Mouse (Mus musculus) heart, embryonic 15.5 days (tissue): ENCODE measurements around the gene Spocd1. TPM values are rescaled to one million over a fixed set of nuclear protein-coding genes. Genes with fewer than 3 reads are reported as not detected.

ENCODE experiments used
- ATAC-seq: fragments of 200-750 bp; cut with Nextera tagmentation; replicated peaks from 2 replicates; pipeline ENCODE4 v1.8.0; 2017; ENCODE audit warnings: low read depth, moderate TSS enrichment; ENCODE audit not compliant: insufficient number of reproducible peaks, insufficient read depth, low FRiP score
- H3K27ac ChIP-seq: fragments of 300-500 bp; sonication (generic); 2 replicates; pipeline ENCODE4 v1.5.1; 2015; ENCODE audit warnings: mild to moderate bottlenecking, inconsistent platforms
- H3K27me3 ChIP-seq: fragments of 300-500 bp; sonication (generic); 2 replicates; pipeline ENCODE4 v1.6.1; 2015; ENCODE audit warnings: inconsistent platforms
- H3K36me3 ChIP-seq: fragments of 300-500 bp; sonication (generic); 2 replicates; pipeline ENCODE4 v1.6.1; 2015; ENCODE audit warnings: mild to moderate bottlenecking, inconsistent platforms
- H3K4me1 ChIP-seq: fragments of 300-500 bp; sonication (generic); replicated peaks from 2 replicates; pipeline ENCODE4 v1.6.1; 2015; ENCODE audit warnings: inconsistent platforms
- H3K4me2 ChIP-seq: fragments of 300-500 bp; sonication (generic); 2 replicates; pipeline ENCODE4 v1.6.1; 2015; ENCODE audit warnings: inconsistent platforms, mild to moderate bottlenecking, moderate library complexity
- H3K4me3 ChIP-seq: fragments of 300-500 bp; sonication (generic); 2 replicates; pipeline ENCODE4 v1.5.1; 2015; ENCODE audit warnings: mild to moderate bottlenecking, inconsistent platforms
- H3K9ac ChIP-seq: fragments of 300-500 bp; sonication (generic); 2 replicates; pipeline ENCODE4 v1.6.1; 2015; ENCODE audit warnings: mild to moderate bottlenecking, inconsistent platforms
- H3K9me3 ChIP-seq: fragments of 300-500 bp; sonication (generic); replicated peaks from 2 replicates; pipeline ENCODE4 v1.6.1; 2016; ENCODE audit warnings: inconsistent platforms
- WGBS: fragments of 180-500 bp; shearing (Covaris S2); methylation state at CpG from one replicate; pipeline ENCODE4 v1.1.7; 2015; ENCODE audit warnings: mixed read lengths; 5-methylcytosine and 5-hydroxymethylcytosine counted together
- polyA plus RNA-seq: library from polyadenylated mRNA; unstranded; fragments of >200 nt; fragmentation: Nextera tagmentation; extraction: Ambion mirVana; gene quantifications from 2 replicates; pipeline ENCODE4 v1.2.1, GENCODE M21; 2015

The Spocd1 gene
- polyA plus RNA-seq, 1 experiment from 2014 or later, result 0.31 TPM

DNA sequence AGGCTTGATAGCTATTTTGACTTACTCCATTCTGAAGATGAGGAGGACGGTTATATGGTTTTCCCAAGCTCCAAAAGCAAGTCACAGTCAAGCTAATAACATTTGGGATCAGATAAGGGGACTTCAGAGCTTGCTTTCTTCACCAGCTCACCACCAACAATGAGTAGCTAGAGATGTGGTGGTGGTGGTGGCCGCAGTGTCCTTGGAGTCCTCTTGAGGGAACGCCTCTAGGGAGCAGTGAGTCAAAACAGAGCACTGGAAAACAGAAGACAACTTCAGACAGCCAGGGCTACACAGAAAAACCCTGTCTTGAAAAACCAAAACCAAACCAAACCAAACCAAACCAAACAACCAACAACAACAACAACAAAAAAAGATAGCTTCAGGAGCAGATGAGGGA is 10.1 kb upstream of the Spocd1 start:
- ATAC-seq, result no peak
- H3K4me3 ChIP-seq, result no peak overlapping the region
- H3K9ac ChIP-seq, result no peak overlapping the region
- no peaks in the 10 kb centered on the region for H3K9me3 ChIP-seq
- no peak overlapping the region for H3K4me2 ChIP-seq
- H3K36me3 ChIP-seq, result no peaks in the 10 kb centered on the region
- H3K27me3 ChIP-seq, result no peaks in the 10 kb centered on the region
- H3K27ac ChIP-seq, result no peak overlapping the region
- H3K4me1 ChIP-seq, result peaks cover 42% of the 10 kb centered on the region
- WGBS, result 72% methylated on average over 3 of the region's 3 CpGs

DNA sequence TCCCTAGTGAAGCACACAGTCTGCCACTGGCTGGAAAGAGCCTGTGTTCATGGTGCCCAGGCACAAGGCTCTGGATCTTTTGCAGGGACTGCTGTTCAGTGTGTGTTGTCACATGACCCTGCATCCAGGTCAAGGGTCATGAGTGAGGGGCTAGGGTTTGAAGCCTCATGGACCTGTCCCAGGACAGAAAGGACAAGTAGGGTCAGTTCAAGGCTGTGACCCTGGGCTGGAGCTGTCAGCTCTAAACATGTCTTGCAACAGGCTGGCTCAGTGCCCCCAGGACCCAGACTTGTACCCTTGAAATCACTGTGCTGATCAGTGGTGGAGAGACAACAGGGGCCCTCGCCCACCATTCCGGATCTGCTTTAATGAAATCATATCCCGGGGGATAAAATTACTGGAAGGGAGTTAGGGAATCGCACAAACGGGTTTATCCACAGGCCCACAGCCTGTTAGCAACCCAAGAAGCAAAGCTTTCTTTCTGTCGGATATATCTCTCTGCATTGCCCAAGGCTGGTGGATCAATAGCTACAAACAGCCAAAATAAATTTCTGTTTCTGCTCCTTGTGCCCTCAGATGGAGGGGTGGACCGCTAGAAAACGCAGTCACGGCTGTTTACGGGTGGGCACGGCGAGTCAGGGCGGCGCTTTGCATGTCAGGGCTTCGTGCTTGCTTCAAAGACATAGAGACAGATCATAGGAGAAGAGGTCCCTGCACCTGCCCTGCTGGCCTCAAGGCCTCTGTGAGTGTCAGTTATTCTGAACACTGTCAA is 8.3 kb upstream of the Spocd1 start:
- 83% methylated on average over 15 of the region's 15 CpGs for WGBS
- no peak for ATAC-seq
- Histone ChIP-seq H3K4me2 (no peak overlapping the region), H3K9me3 (no peaks in the 10 kb centered on the region), H3K27me3 (no peaks in the 10 kb centered on the region), H3K4me3 (no peak overlapping the region), H3K36me3 (no peaks in the 10 kb centered on the region), H3K9ac (0 out of 2 replicates have a peak overlapping the region, but pooled peaks have one; percentile 10), H3K4me1 (peaks cover 48% of the 10 kb centered on the region), H3K27ac (peak overlapping the region; percentile 84)

DNA sequence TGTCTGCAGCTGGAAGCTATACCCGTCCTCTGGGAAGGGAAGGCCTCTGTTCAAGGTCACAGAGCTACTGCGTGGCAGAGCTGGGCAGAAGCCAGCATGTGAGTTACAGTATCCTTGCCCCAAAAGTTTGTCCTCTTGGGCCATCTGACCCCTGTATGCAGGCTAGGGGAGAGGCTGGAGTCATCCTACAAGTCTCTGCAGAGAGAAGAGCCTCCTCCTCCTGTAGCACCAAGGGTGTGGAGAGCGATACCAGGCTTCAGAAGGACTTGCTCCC is 7.8 kb upstream of the Spocd1 start:
- H3K27me3 ChIP-seq, result no peaks in the 10 kb centered on the region
- no peaks in the 10 kb centered on the region for H3K36me3 ChIP-seq
- H3K4me3 ChIP-seq, result no peak overlapping the region
- peak overlapping the region; percentile 84 for H3K27ac ChIP-seq
- H3K4me1 ChIP-seq, result peaks cover 51% of the 10 kb centered on the region
- 30% methylated on average over 3 of the region's 3 CpGs for WGBS
- no peaks in the 10 kb centered on the region for H3K9me3 ChIP-seq
- no peak for ATAC-seq
- H3K9ac ChIP-seq, result 0 out of 2 replicates have a peak overlapping the region, but pooled peaks have one; percentile 10
- no peak overlapping the region for H3K4me2 ChIP-seq

DNA sequence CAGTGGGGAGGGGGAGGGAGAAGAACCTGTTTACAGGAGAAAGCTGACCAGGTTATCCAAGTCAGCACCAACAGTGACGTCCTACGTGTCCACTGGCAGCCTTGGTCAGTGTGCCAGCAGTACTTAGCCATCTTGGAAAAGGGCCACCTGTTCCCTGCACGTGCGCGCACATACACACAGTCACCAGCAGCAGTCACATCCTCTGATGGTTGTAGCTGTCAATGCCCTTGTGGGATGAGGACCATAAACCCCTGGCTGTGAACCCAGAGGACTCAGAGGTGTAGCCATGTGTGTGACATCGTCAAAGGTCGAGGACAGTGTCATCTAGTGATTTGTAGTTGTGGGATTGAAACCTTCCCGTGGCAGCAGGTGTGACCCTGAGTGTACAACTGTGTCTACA is 4.9 kb upstream of the Spocd1 start:
- Histone ChIP-seq H3K4me3 (no peak overlapping the region), H3K4me1 (peaks cover 56% of the 10 kb centered on the region), H3K36me3 (no peaks in the 10 kb centered on the region), H3K27me3 (no peaks in the 10 kb centered on the region), H3K4me2 (no peak overlapping the region), H3K9me3 (no peaks in the 10 kb centered on the region), H3K27ac (peak overlapping the region; percentile 59), H3K9ac (no peak overlapping the region)
- ATAC-seq, result no peak
- WGBS, result 68% methylated on average over 8 of the region's 8 CpGs

DNA sequence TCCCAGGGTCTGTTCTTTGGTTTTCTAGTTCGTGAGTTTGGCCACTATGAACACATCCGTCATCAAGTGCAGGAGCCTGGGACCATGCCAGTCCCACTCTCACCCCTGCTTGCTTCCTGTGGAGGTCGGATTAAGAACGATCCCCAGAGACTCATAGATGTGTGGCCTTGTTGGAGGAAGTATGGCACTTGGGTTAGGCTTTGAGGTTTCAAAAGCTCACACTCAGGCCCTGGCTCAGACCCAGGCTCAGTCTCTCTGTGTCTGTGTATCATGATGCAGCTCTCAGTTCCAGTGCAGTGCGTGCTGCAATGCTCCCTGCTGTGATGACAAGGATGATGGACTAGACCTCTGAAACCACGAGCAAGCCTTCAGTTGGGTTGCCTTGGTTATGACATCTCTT is 4.4 kb upstream of the Spocd1 start:
- Histone ChIP-seq H3K36me3 (no peaks in the 10 kb centered on the region), H3K9me3 (no peaks in the 10 kb centered on the region), H3K4me3 (no peak overlapping the region), H3K4me1 (peaks cover 58% of the 10 kb centered on the region), H3K9ac (no peak overlapping the region), H3K27ac (peak overlapping the region; percentile 59), H3K4me2 (no peak overlapping the region), H3K27me3 (no peaks in the 10 kb centered on the region)
- WGBS, result 35% methylated on average over 6 of the region's 6 CpGs
- no peak for ATAC-seq

DNA sequence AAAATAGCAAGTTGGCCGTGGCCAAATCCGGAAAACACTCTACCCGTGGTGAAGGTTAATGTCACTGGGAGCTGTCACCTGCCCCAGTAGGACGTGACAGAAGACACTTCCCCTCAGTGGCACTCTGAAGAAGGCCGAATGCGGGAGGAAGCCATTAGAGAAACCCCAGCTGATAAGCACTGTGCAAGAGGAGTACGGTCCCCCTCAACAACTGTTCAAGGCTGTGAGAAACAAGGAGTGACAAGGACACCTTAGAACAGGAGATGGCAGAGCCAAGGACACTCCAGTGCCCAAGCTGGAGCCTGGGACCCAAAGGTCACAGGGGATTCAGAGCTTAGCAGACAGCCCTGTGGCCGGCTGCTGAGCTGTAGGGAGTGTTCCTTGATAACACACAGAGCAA is 2.5 kb upstream of the Spocd1 start:
- Histone ChIP-seq H3K27me3 (no peaks in the 10 kb centered on the region), H3K36me3 (no peaks in the 10 kb centered on the region), H3K4me3 (no peak overlapping the region), H3K9ac (no peak overlapping the region), H3K4me2 (peak overlapping the region; percentile 28), H3K4me1 (peaks cover 46% of the 10 kb centered on the region), H3K27ac (peak overlapping the region; percentile 98), H3K9me3 (no peaks in the 10 kb centered on the region)
- peak; percentile 79 for ATAC-seq
- whole genome bisulfite sequencing, result 8% methylated on average over 8 of the region's 8 CpGs

DNA sequence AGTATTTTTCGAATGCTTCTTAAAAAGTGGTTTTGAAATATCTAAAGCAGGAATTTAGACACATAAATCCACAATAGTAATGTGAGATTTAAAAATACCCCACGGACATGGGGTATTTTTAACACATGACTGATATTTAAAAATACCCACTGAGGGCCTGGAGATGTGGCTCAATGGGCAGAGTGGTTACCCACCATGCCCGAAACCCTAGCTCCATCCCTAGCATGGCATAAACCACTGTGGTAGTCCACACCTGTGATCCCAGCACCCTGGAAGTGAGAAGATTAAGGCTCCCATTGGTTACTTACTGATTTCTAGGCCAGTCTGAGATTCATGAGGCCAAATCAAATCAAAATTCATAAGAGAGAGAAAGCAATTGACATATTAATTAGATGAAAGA is 2.0 kb upstream of the Spocd1 start:
- H3K4me2 ChIP-seq, result no peak overlapping the region
- ATAC-seq, result no peak; the same call in 1 of the 2 replicates
- no peaks in the 10 kb centered on the region for H3K9me3 ChIP-seq
- H3K4me1 ChIP-seq, result peaks cover 41% of the 10 kb centered on the region
- H3K27ac ChIP-seq, result peak overlapping the region; percentile 98
- H3K27me3 ChIP-seq, result no peaks in the 10 kb centered on the region
- no peak overlapping the region for H3K4me3 ChIP-seq
- no peak overlapping the region for H3K9ac ChIP-seq
- H3K36me3 ChIP-seq, result no peaks in the 10 kb centered on the region
- WGBS, result 48% methylated on average over 3 of the region's 3 CpGs

DNA sequence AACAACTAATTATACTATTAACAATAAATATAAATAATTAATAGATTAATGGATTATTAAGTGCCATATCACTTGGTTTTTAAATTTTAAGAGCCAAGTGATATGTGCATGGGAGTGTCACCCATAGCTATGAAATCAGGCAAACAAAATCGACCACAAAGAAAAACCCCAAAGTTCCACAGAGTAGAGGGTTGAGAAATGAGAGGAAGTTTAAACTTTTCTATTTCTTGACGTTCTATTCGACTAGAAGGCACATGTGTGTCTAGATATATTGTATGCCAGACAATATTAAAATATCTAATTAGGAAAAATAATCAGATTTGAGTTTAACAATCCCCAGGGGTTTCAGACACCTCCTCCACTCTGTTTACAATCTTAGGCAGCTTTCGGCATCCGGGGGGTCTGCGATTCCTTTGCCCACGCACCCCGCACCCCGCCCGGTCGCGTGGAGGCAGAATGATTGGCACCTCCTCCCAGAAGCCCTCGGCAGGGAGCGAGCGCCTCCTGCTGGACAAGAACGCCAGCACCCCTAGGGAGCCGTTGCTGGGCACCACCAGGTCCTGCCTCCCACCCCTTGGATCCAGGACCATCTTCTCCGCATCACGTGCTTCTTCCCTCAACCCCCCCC is 811 bp upstream of the Spocd1 start:
- H3K9me3 ChIP-seq, result no peaks in the 10 kb centered on the region
- H3K9ac ChIP-seq, result no peak overlapping the region
- H3K36me3 ChIP-seq, result no peaks in the 10 kb centered on the region
- peak; percentile 48 for ATAC-seq
- H3K4me2 ChIP-seq, result peak overlapping the region; percentile 58
- H3K27me3 ChIP-seq, result no peaks in the 10 kb centered on the region
- 4% methylated on average over 19 of the region's 19 CpGs for WGBS
- H3K27ac ChIP-seq, result peak overlapping the region; percentile 11; the same call in 1 of the 2 replicates
- H3K4me1 ChIP-seq, result peaks cover 38% of the 10 kb centered on the region
- H3K4me3 ChIP-seq, result no peak overlapping the region

DNA sequence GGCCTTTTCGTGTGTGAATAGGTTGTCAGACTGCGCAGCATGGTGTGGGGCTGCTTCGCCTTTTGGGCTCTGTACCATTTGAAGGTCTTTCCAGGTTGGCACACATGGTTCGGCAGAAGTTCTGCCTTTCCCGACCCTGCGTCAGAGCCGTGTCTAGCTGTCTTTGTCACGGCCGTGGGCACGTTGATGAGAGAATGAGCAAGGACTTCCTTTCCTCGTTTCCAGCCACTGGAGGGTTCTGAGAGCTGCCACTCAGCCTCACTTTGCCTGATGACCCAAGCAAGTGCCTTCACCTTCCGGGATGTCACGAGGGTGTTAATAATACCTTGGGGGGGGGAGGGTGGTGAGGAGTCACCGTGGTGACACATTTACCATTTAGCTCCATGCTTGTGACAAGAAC is 4.6 kb downstream of the Spocd1 start:
- no peaks in the 10 kb centered on the region for H3K9me3 ChIP-seq
- 52% methylated on average over 14 of the region's 14 CpGs for WGBS
- peaks cover 11% of the 10 kb centered on the region for H3K4me1 ChIP-seq
- H3K4me2 ChIP-seq, result no peak overlapping the region
- ATAC-seq, result no peak
- no peaks in the 10 kb centered on the region for H3K27me3 ChIP-seq
- H3K36me3 ChIP-seq, result no peaks in the 10 kb centered on the region
- no peak overlapping the region for H3K27ac ChIP-seq
- H3K9ac ChIP-seq, result no peak overlapping the region
- H3K4me3 ChIP-seq, result no peak overlapping the region

DNA sequence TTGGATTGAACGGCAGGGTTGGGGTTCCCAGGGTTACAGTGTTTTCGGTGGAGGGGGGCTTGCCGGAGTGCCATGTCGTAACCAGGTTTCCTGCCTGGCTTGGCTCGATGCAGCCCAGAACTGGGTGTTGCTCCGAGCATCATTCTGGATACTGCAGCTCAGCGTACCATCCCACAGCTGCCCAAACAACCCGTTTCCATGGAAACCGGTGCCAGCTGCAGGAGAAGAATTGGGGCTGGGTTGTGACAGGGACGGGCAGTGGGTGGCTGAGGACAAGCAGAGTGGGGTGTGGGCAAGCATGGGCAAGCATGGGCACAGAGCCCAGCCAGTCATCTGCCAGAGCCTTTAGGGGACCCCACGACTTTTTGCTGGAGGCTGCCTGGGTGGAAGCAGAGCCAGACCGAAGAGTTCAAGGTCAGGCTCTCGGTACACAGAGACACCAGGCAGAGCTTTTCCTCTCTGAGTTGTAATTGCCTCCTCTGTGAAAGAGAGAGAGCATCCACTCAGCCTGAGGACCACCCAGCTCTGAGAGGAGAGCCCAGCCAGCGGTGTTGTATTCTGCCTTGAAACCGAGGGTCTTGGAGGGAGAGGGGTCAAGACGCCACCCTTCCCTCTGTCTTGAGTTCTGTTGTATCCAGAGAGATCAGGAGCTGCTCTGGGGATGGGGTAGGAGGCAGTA is 5.3 kb downstream of the Spocd1 start:
- H3K9ac ChIP-seq, result no peak overlapping the region
- H3K4me1 ChIP-seq, result peaks cover 5% of the 10 kb centered on the region; the same call in 1 of the 2 replicates
- no peaks in the 10 kb centered on the region for H3K27me3 ChIP-seq
- H3K4me3 ChIP-seq, result no peak overlapping the region
- no peaks in the 10 kb centered on the region for H3K36me3 ChIP-seq
- ATAC-seq, result no peak
- 64% methylated on average over 16 of the region's 16 CpGs for WGBS
- no peak overlapping the region for H3K4me2 ChIP-seq
- H3K9me3 ChIP-seq, result no peaks in the 10 kb centered on the region
- H3K27ac ChIP-seq, result no peak overlapping the region

DNA sequence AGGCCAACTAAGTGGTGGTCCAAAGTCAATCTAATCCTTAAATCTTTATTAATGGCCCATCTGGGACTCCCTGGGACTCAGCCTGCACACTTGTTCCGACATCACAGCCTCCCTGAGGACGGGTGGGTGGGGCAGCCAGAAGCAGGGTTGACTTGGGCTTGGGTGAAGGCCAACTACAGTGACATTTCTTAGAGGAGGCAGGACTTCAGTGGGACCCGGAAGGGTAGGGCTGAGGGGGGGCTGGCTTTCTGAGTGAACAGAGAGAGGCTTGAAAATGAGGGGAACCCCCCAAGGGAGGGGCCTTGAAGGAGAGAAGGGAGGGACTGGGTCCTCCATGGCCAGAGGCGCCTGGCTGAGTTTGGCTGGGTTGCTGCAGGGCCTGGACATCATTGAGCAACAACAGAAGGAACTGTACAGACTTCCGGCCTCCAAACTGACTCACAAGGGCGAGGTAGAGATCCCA is 22.3 kb downstream of the Spocd1 start:
- no peaks in the 10 kb centered on the region for H3K36me3 ChIP-seq
- peaks cover 9% of the 10 kb centered on the region; the same call in 1 of the 2 replicates for H3K27me3 ChIP-seq
- peaks cover 15% of the 10 kb centered on the region for H3K4me1 ChIP-seq
- ATAC-seq, result no peak
- no peak overlapping the region for H3K4me3 ChIP-seq
- WGBS, result 62% methylated on average over 6 of the region's 6 CpGs
- H3K27ac ChIP-seq, result no peak overlapping the region
- no peaks in the 10 kb centered on the region for H3K9me3 ChIP-seq
- H3K4me2 ChIP-seq, result no peak overlapping the region
- no peak overlapping the region for H3K9ac ChIP-seq
